Mouse (Mus musculus) embryonic facial prominence, embryonic 11.5 days (tissue): ENCODE measurements around the gene Vldlr. TPM values are rescaled to one million over a fixed set of nuclear protein-coding genes. Genes with fewer than 3 reads are reported as not detected.

Source experiments
- ATAC-seq: fragments of 200-750 bp; cut with Nextera tagmentation; replicated peaks from 2 replicates; pipeline ENCODE4 v1.8.0; 2017; ENCODE audit warnings: low read depth; ENCODE audit not compliant: insufficient number of reproducible peaks, low FRiP score, low TSS enrichment
- DNase-seq: peaks from one replicate; pipeline ENCODE4 v3.0.0-alpha.2; 2015; ENCODE audit warnings: low spot score
- H3K27ac ChIP-seq: fragments of 300-500 bp; sonication (generic); replicated peaks from 2 replicates; pipeline ENCODE4 v1.5.1; 2014; ENCODE audit warnings: mild to moderate bottlenecking, low read depth, low read length, control low read depth
- H3K27me3 ChIP-seq: fragments of 300-500 bp; sonication (generic); 2 replicates; pipeline ENCODE4 v1.6.1; 2014; ENCODE audit warnings: mild to moderate bottlenecking, low read length, moderate library complexity, mixed read lengths; ENCODE audit not compliant: control insufficient read depth, insufficient read depth
- H3K36me3 ChIP-seq: fragments of 300-500 bp; sonication (generic); replicated peaks from 2 replicates; pipeline ENCODE4 v1.6.1; 2014; ENCODE audit warnings: low read depth, mild to moderate bottlenecking, low read length, moderate library complexity, mixed read lengths; ENCODE audit not compliant: control insufficient read depth, insufficient read depth
- H3K4me1 ChIP-seq: fragments of 300-500 bp; sonication (generic); 2 replicates; pipeline ENCODE4 v1.6.1; 2014; ENCODE audit warnings: low read length, mixed read lengths; ENCODE audit not compliant: control insufficient read depth, insufficient read depth
- H3K4me2 ChIP-seq: fragments of 300-500 bp; sonication (generic); 2 replicates; pipeline ENCODE4 v1.6.1; 2014; ENCODE audit warnings: low read depth, mild to moderate bottlenecking, control low read depth, low read length, moderate library complexity
- H3K4me3 ChIP-seq: fragments of 300-500 bp; sonication (generic); 2 replicates; pipeline ENCODE4 v1.5.1; 2014; ENCODE audit warnings: low read depth, low read length, control low read depth
- H3K9ac ChIP-seq: fragments of 300-500 bp; sonication (generic); replicated peaks from 2 replicates; pipeline ENCODE4 v1.6.1; 2014; ENCODE audit warnings: mild to moderate bottlenecking, control low read depth, low read length
- H3K9me3 ChIP-seq: fragments of 300-500 bp; sonication (generic); replicated peaks from 2 replicates; pipeline ENCODE4 v1.6.1; 2016; ENCODE audit warnings: mild to moderate bottlenecking, low read length, inconsistent platforms, mixed read lengths; ENCODE audit not compliant: control insufficient read depth
- WGBS: fragments of 180-500 bp; shearing (Covaris S2); extraction: QIAGEN DNeasy Blood & Tissue Kit; methylation state at CpG from one replicate; pipeline ENCODE4 v1.1.7; 2014; 5-methylcytosine and 5-hydroxymethylcytosine counted together
- polyA plus RNA-seq: library from polyadenylated mRNA; unstranded; fragments of >200 nt; fragmentation: Nextera tagmentation; extraction: Ambion mirVana; gene quantifications from 2 replicates; pipeline ENCODE4 v1.2.1, GENCODE M21; 2014

Gene Vldlr
- polyA plus RNA-seq, 1 experiment from 2014 or later = 5.2 TPM

DNA sequence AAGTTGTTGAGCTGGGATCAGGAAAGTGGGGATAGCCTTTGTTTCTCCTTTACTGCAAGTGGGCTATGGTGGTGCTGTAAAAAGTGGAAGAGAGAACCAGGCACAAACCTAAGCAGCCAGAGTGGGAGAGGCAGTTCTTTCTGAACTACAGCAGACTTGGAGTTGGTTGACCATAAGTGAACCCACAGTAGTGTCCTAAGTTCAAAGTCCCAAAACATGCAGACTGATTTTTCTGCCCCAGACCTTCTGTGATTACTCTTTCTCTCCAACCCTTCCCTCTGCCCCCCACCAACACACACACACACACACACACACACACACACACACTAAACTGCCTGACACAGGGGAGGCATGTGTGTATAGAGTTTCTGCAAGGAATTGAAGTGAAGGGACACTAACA lies 3.3 kb downstream of the Vldlr start:
- 0 out of 2 replicates have a peak, but pooled peaks cover 3% of the 10 kb centered on the region for H3K27me3 ChIP-seq
- H3K36me3 ChIP-seq = no peaks in the 10 kb centered on the region
- no peaks in the 10 kb centered on the region for H3K9me3 ChIP-seq
- ATAC-seq (no peak), DNase-seq (no peak)
- no peak overlapping the region for H3K9ac ChIP-seq
- no peak overlapping the region for H3K27ac ChIP-seq
- no peak overlapping the region for H3K4me3 ChIP-seq
- no peaks in the 10 kb centered on the region; the same call in 1 of the 2 replicates for H3K4me1 ChIP-seq
- no peak overlapping the region for H3K4me2 ChIP-seq

GRCm38 (mm10) chr19:27223046-27223445 lies 6.8 kb downstream of the Vldlr start:
- WGBS = 73% methylated on average over 6 of the region's 6 CpGs
- H3K4me2 ChIP-seq = no peak overlapping the region
- DNase-seq = no peak
- H3K4me3 ChIP-seq = no peak overlapping the region
- H3K36me3 ChIP-seq = no peaks in the 10 kb centered on the region
- H3K9me3 ChIP-seq = no peaks in the 10 kb centered on the region
- ATAC-seq = no peak
- H3K9ac ChIP-seq = no peak overlapping the region
- H3K27me3 ChIP-seq = no peaks in the 10 kb centered on the region
- H3K27ac ChIP-seq = no peak overlapping the region
- no peaks in the 10 kb centered on the region; the same call in 1 of the 2 replicates for H3K4me1 ChIP-seq

DNA sequence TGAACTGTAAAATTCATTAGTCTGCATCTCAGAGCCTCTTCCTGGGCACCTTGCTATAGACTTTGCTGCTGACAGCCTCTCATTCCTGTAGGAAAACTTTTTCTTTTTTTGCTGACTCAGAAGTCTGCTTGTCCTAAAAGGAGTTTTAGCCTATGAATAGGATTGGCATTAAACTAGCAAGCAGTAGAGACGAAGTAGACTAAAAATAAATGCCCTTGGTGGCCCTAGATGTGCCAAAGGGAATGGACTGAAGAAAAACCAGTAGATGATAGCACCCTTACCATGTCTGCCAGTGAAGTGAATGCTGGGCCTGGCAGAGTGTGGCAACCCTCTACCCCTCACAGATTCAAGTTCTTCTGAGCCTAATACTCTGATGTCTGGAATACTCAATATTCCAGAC lies 8.1 kb downstream of the Vldlr start:
- Histone ChIP-seq H3K27ac (no peak overlapping the region), H3K27me3 (no peaks in the 10 kb centered on the region), H3K9ac (no peak overlapping the region), H3K4me2 (no peak overlapping the region), H3K4me1 (no peaks in the 10 kb centered on the region), H3K36me3 (no peaks in the 10 kb centered on the region), H3K4me3 (no peak overlapping the region), H3K9me3 (no peaks in the 10 kb centered on the region)
- no peak for ATAC-seq
- 87% methylated on average over 1 of the region's 1 CpGs for WGBS
- DNase-seq = no peak

- Histone ChIP-seq H3K36me3 (no peaks in the 10 kb centered on the region), H3K4me1 (no peaks in the 10 kb centered on the region), H3K4me2 (no peak overlapping the region), H3K27ac (no peak overlapping the region), H3K4me3 (no peak overlapping the region), H3K27me3 (no peaks in the 10 kb centered on the region), H3K9me3 (no peaks in the 10 kb centered on the region), H3K9ac (no peak overlapping the region)
- ATAC-seq (no peak), DNase-seq (no peak)
- WGBS = 69% methylated on average over 3 of the region's 3 CpGs
These were observed 10.3 kb downstream of the Vldlr start for GRCm38 (mm10) chr19:27226626-27227025.

DNA sequence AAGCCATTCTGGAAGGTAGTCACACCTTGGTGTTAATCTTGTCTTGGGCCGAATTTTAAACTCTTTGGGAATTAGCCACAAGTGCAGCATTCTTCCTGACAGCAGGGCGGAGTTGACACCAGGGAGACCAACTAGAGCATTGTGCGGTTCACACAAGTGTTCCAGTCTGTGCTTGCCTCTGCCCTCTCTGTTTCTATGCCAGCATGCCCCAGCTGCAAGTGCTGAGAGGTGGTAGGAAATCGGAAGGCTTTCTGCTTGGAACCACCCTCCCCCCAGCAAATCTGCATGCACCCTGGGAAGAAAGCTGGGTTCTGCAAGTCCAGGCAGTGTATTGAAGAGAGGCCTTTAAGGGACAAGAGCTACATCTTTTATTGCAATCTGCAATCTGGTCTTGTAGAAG lies 10.8 kb downstream of the Vldlr start:
- H3K9ac ChIP-seq = no peak overlapping the region
- no peak overlapping the region for H3K27ac ChIP-seq
- ATAC-seq (no peak), DNase-seq (no peak)
- no peak overlapping the region for H3K4me2 ChIP-seq
- H3K27me3 ChIP-seq = no peaks in the 10 kb centered on the region
- no peaks in the 10 kb centered on the region for H3K4me1 ChIP-seq
- no peaks in the 10 kb centered on the region for H3K9me3 ChIP-seq
- 61% methylated on average over 4 of the region's 4 CpGs for WGBS
- H3K36me3 ChIP-seq = no peaks in the 10 kb centered on the region
- no peak overlapping the region for H3K4me3 ChIP-seq

DNA sequence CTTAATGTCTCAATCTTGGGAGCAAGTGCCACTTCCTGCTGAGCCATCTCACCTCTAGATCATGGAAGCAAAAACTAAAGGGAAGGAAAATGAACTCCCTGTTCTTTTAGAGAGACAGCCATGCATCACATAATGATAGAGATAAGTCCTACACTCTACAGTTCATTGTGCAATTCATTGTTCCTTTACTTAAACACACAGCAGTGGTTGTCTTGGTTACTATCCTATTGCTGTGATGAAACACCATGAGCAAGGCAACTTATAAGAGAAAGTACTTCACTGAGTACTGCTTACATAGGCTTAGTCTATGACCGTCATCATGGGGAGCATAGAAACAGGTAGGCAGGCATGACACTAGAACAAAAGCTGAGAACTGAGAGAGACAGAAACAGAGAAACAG lies 12.0 kb downstream of the Vldlr start:
- no peak overlapping the region for H3K4me2 ChIP-seq
- DNase-seq (no peak), ATAC-seq (no peak)
- H3K9me3 ChIP-seq = no peaks in the 10 kb centered on the region
- 85% methylated on average over 1 of the region's 1 CpGs for WGBS
- no peaks in the 10 kb centered on the region for H3K36me3 ChIP-seq
- no peak overlapping the region for H3K9ac ChIP-seq
- H3K27ac ChIP-seq = no peak overlapping the region
- no peaks in the 10 kb centered on the region for H3K4me1 ChIP-seq
- H3K4me3 ChIP-seq = no peak overlapping the region
- no peaks in the 10 kb centered on the region for H3K27me3 ChIP-seq

DNA sequence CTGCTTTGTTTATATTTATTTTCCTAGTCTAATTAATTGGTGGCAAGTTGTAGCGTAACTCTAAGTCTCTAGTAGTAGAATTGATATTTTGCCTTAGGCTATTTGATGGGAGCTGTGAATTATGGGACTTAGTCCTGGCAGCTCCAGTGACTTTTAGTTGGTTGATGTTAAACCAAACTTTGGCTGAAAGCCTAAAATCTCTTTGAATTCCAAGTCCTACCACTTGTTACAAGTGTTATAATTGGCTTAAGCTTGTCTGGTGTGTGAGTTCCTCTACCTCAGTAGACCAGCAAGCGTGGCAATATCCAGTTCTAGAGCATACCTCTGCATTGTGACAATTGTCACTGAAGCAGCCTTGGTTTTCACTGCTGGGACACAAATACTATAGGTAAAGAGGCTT lies 17.1 kb downstream of the Vldlr start:
- H3K4me2 ChIP-seq = no peak overlapping the region
- H3K27ac ChIP-seq = no peak overlapping the region
- 80% methylated on average over 2 of the region's 2 CpGs for WGBS
- no peak overlapping the region for H3K4me3 ChIP-seq
- DNase-seq (no peak), ATAC-seq (no peak)
- no peak overlapping the region for H3K9ac ChIP-seq
- H3K4me1 ChIP-seq = no peaks in the 10 kb centered on the region
- no peaks in the 10 kb centered on the region for H3K9me3 ChIP-seq
- H3K36me3 ChIP-seq = no peaks in the 10 kb centered on the region
- no peaks in the 10 kb centered on the region for H3K27me3 ChIP-seq

- ATAC-seq (no peak), DNase-seq (no peak)
- H3K27me3 ChIP-seq = no peaks in the 10 kb centered on the region
- H3K4me3 ChIP-seq = no peak overlapping the region
- H3K27ac ChIP-seq = no peak overlapping the region
- WGBS = 89% methylated on average over 4 of the region's 4 CpGs
- H3K36me3 ChIP-seq = no peaks in the 10 kb centered on the region
- no peaks in the 10 kb centered on the region for H3K9me3 ChIP-seq
- H3K4me2 ChIP-seq = no peak overlapping the region
- no peak overlapping the region for H3K9ac ChIP-seq
- no peaks in the 10 kb centered on the region for H3K4me1 ChIP-seq
These were observed 23.6 kb downstream of the Vldlr start for GRCm38 (mm10) chr19:27239913-27240312.
